Mouse (Mus musculus): Measurements from ENCODE around the gene Mid1.
"Not testable (repeated sequence)": the region's sequence is repeated elsewhere in the genome, so short reads cannot be mapped to it uniquely, and the experiment has no call there.

Mid1 gene

DNA sequence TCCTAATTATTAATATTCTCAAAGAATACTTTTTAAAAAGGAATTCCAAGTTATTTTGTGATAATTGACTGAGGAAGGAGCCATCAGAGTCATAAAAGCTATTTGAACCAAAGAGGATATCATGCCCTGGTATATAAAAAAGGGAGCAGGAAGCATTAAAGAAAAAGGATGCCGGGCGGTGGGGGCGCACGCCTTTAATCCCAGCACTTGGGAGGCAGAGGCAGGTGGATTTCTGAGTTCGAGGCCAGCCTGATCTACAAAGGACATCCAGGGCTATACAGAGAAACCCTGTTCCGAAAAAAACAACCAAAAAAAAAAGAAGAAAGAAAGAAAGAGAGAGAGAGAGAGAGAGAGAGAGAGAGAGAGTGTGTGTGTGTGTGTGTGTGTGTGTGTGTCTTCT is 286.6 kb downstream of the Mid1 start:
- not testable (repeated sequence) for DNase-seq (ENCODE audit: low read depth, low spot score)

DNA sequence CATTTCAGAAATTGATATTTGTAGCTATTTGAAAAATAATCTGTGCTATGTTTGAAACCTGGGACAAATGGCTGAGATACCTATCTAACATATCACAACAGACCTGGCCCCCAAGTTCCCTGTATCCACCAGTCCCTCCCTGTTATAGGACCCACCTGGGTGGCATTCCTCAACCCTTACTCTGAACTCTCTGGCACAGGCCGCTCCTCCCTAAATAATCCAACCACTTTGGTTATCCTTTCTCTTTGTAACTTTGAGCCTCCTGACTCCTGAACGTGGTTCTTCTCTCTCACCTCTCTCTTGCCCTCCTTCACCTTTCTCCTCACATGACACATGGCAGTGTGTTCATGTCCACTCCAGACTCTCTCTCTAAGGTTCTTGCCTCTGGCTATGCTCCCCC is 287.1 kb downstream of the Mid1 start:
- peak; percentile 35 for DNase-seq (ENCODE audit: low read depth, low spot score)

DNA sequence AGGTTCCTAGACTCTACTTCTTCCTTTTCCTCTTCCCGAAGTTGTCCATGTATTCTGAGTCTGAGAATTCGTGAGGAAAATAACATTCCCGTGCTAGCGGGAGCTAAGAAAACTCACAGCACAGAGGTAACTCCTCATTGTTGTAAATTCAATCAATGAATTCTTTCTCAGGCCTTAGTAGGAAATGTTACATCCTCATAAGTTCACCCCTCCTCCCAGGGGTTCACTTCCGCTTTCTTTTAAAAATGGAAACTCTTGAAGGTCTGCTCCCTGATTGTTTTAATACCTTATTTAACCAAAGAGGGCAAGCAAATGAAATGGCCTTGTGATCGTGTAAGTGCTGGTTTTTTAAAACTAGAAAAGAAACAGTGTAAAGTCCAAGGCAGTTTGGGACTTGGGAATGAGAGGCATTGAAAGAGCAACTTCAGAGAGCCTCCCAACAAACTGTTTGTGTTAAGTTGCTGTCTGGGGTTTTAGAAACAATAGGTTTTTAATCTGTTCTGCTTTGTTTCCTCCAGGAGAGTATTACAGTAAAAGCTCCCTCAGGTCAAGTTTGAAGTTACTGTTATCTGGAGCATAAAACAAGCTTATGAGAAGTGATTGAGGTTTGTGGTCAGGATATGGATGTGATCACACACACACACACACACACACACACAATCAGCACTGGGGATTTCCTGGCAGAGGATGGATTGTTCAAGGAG is 287.9 kb downstream of the Mid1 start:
- peak; percentile 39 for DNase-seq (ENCODE audit: low read depth, low spot score)

DNA sequence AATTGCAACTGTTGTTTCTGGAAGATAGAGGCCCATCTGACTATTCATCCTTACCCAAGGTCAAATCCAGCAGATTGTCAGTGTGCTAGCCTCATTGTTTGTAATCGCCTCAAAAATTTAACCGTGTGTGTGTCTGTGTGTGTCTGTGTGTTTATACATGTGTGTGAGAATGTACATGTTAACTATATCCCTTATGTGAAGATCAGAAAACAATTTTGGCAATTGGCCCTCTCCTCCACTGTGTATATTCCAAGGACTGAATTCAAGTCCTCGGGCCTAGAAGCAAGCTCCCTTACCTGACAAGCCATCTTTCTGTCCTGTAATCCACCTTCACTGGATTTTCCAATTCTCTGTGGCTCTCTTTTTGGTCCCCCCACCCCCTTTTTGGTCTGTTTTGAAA is 288.8 kb downstream of the Mid1 start:
- DNase-seq (ENCODE audit: low read depth, low spot score), result peak; percentile 28

DNA sequence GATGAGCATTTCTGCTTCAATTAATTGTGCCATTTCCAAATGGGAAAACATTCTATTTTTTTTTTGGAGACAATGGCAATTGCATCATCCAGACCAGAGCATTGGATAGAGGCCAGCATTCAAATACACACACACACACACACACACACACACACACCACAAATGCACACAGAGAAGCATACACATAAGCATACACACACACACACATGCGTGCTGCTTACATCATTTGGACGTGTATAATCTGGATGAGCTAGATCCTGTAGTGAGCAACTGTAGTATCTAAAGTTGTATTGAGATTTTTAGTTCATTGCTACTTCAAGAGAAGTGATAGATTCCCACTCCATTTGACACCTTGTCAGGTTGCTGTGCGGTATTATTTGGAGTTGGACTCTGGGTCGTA is 289.5 kb downstream of the Mid1 start:
- DNase-seq (ENCODE audit: low read depth, low spot score), result peak; percentile 23

DNA sequence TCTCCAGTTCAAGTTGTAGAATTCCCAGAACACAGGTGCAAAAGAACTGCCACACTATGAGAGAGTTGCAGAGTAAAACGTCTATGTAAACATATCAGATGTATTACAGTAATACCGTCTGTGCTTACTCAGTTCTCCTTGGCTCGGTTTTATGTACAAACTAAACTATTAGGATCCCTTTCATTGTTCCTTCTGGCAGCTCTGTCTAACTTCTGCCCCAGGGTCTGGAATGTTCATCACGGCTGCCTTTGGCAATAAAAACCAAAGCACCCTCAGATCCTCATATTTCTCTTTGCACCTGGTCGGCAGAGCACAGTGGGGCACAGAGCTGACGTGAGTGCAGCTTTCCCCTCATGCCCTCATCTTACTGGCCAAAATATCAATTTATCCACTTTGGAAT is 290.0 kb downstream of the Mid1 start:
- peak; percentile 60 for DNase-seq (ENCODE audit: low read depth, low spot score)

DNA sequence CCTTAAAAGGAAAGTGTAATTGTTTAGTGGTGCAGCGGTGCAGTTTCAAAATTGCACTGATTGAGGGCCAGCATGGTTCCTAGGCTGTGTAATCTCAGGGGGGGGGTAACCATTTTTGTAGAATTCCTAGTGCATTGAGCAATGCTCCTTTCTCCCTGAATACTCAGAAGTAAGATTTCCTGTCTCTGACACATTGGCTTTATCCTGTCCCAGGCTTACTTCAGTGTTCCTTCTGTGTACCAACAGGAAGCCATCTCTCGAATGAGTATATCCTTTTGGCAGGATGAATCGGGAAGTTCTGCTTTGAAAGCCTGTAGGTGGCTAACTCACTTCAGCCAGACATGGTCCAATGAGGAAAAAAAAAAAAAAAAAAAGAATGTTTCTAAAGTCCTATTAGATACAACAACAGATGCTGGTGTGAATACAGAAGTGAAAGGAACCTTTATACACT is 290.7 kb downstream of the Mid1 start:
- peak; percentile 41 for DNase-seq (ENCODE audit: low read depth, low spot score)

DNA sequence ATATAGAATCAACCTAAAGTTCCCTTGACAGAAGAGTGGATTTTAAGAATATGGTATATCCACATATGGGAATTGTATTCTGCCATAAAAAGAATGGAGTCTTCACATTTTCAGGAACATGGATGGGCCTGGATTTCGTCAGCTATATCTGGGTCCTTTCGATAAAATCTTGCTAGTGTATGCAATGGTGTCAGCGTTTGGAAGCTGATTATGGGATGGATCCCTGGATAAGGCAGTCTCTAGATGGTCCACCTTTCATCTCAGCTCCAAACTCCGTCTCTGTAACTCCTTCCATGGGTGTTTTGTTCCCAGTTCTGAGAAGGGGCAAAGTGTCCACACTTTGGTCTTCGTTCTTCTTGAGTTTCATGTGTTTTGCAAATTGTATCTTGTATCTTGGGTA is 291.3 kb downstream of the Mid1 start:
- not testable (repeated sequence) for DNase-seq (ENCODE audit: low read depth, low spot score)

DNA sequence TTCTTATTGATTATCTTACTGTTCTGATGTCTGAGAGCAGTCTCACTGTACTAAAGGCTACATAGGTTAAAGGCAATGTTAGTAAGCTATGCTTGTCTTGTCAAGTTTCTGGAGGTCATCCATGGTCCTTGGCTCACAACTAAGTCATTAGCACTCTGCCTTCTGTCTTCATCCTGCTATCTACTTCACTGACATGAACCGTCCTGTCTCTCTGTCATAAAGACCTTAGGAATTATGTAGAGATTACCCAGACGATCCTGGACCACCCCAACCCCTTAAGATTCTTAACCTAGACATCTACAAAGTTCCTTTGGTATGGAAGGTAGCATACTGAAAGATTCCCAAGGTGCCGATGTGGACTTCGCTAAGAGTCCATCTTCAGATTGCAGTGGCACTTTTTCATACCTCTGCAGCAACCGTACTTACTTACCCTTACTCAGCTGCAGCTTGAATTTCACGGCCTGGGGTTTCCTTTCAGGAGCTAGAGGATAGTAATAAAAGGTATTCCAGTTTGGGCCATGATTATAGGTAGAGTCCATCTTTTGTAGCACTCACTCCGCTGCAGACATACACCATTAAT is 292.9 kb downstream of the Mid1 start:
- DNase-seq (ENCODE audit: low read depth, low spot score), result peak; percentile 29

DNA sequence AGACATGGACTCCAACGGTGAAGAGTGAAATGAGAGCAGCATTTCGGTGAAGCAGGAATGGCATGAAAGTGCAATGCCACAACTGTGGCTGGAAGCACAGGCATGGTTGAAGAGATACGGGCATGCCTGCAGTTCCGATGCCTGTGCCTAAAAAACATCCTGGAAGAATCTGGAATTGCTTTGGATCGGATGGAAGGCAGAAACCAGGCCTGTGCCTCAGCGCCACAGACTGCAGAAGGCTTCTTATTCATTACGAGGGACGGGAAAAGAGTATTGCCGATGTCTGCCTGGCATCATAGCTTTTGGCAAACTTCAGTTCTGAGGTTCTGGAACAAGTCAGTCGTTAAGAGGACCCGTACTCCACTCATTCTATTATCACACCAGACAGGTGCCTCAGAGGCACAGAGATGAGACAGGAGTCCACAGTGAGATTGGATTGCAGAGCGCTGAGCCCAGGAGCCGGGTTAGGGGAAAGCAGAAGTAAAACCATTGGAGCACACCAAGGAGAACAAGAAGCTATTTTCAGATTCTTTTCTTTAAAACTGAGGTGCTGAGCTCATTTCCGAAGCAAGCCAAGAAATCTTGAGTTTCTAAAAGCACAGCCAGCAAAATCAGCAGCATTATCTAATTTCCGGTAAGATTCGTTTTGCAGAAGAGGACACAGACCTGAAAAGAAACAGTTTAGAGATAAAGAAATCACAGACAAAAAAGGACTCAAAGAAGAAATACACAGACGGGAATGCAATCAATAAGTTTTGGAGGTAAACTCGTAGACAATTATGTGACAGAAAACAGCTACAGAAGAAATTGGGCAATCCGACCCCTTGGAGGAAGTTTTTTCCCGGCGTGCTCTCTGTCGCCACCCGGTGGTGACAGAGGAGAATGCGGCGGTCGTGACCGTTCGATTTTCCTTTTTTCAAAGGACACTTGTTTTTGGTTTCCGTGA is 293.7 kb downstream of the Mid1 start:
- peak; percentile 84 for DNase-seq (ENCODE audit: low read depth, low spot score)

DNA sequence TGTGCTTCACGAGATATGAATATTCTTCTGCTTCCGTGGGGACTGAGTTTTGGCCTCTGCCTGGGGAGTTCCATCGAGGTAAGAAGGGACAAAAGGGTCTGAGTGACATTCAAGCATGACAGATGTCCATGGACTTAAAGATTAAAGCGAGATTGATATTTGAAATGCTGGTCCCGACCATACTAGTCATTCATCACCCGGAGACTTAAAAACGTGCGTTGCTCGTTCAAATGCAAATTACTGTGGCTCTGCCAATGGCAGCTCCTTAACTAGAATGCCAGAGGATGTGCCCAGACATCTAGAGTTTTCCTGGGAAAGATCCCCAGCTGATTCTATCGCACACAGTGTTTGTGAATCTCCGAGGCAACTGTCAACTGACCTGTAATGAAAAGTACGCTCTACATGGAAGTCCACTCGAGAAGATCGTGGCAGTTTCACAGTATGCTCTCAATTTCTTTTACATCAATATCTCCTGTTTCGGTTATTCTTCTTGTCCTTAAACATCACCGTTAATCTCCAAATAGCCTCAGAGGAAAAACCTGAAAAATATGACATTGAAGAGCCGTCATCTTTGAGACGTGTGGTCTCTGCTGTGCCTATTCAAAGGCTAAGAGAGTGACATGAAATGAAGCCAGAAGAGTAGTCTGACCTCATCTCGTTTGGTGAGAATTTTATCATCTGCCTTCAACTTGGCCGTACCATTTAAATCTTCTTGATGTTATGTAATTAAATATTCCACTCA is 294.6 kb downstream of the Mid1 start:
- peak; percentile 43 for DNase-seq (ENCODE audit: low read depth, low spot score)

DNA sequence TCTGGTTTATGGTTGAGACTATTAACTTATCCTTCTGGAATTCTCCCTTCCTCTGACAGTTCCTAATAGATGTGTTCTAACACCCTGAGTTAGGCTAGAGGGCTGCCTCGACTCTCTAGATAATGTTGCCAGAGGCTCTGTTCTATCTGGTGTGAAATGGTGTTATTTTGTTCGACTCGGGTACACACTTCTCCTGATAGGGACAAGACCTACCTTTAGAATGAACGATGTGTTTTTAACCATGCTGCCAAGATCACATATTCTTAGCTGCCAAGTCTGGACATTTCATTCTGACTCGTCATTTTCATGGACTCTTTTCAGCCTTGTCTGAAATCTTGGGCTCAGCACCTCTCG is 295.2 kb downstream of the Mid1 start:
- peak; percentile 34 for DNase-seq (ENCODE audit: low read depth, low spot score)

DNA sequence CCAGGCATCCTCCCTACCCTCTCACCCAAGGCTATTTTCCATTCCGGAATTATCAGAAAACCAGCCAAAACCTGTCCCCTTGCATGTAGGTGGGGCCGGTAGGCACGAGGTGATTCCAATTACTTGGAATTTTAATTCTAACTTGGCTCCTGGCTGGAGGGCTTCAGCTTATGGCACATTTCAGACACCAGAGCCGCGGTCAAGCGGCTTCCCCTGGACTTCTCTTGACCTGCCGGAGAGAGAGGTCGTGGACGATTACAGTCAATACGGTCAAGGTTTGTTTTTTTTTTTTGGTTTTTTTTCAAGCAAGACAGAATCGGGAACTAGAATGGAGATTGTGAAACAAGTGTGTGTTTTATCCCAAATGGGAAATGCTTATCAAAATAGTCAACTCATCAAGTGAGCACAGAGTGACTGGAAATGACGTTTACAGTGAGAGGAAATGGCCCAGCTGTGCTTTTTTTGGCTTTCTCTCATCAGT is 295.9 kb downstream of the Mid1 start:
- DNase-seq (ENCODE audit: low read depth, low spot score), result peak; percentile 41

DNA sequence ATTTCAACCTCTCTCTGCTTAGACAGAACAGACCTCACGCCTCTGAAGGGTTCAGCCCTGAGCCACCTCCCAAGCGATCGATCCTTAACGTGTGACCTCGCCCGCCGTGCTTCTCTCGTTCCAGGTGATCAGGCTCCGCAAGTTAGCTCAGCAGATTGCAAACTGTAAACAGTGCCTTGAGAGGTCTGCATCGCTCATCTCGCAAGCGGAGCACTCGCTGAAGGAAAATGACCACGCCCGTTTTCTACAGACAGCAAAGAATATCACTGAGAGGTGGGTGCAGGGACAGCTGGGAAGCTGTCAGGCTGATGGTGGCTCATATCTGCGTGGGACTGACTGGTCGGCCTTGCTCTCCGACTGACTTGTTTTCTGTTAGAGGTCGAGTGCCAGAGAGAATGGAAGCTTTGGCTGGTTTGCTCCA is 296.8 kb downstream of the Mid1 start:
- DNase-seq (ENCODE audit: low read depth, low spot score), result peak; percentile 32

DNA sequence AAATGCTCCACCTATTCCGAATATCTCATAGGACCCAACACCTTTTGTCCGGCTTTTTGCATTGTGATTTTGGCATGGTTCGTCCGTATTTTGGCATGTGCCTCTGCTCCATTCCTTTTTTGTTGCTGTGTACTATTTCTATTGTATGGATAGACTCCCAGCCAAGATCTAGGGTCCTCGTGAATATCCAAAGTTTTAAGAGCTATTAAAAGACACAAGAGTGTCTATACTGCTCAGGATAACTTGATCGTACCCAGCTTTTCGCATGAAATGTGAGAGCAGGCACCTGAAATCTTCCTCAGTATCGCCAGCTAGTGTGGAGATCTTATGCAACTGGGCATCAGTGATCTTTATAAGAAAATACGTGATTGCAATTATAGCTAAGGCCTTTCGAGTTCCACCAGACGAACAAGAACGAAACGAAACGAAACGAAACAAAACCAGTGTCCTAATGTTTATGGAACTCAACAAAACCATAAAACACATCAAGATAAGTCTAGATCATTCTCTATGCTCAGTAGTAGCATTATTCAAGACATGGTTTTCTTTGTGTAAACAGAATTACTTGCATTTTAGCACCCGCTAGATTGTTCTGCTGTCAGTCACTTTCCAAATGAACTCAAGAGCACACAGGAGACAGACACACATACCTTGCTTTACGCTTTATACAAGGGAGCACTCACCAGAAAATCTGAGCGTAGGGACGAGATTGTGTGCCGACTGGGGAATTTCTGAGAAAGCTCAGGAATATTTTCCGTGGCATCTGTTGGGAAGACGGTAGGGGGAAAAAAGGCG is 297.8 kb downstream of the Mid1 start:
- peak; percentile 16 for DNase-seq (ENCODE audit: low read depth, low spot score)

DNA sequence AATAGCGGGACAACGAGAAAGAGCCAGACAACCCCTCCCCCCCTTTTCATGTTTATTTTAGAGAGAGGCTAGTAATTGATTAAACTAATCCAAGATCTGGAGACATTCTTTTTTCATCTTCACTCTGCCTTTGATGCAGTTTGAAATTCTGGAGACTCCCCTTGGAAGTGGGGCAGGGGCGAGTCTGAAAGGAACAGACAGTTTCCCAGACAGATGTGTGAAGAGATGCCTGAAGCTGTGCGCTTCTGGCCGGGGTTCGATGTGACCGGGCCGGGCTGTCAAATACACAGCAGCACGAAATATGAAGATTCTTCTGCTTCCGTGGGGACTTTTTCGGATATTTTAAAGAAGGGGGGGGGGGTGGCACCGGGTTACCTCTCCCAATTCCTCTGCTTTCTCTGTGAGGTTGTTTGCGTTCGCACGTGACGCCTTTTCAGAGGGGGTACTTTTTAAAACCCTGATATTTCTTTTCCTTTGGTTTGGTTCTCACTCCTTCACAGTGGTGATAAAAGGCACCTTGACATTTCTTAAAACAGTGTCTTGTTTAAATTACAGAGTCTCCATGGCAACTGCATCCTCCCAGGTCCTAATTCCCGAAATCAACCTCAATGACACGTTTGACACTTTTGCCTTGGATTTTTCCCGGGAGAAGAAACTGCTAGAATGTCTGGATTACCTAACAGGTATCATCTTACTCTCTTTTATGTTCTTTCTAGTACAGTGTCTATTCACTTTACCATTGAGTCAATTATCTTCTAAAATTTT is 298.6 kb downstream of the Mid1 start:
- peak; percentile 35 for DNase-seq (ENCODE audit: low read depth, low spot score)

DNA sequence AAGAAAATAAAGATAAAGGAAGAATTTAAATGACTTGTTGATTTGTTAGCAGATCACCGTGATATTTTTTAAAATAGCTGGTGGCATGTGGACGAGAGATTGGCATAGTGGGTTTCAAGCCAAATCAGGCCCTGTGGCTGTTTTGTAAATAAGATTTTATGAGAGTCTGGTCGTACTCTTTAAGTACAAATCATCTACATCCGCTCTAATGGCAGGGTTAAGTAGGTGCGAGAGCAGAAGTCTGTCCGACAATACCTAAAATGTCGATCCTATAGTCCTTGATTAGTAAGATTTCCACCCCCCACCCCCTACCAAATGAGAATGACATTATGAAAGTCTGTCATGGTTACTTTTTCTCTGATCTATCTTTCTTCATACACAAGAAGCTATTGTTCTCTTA is 299.3 kb downstream of the Mid1 start:
- DNase-seq (ENCODE audit: low read depth, low spot score), result peak; percentile 24

DNA sequence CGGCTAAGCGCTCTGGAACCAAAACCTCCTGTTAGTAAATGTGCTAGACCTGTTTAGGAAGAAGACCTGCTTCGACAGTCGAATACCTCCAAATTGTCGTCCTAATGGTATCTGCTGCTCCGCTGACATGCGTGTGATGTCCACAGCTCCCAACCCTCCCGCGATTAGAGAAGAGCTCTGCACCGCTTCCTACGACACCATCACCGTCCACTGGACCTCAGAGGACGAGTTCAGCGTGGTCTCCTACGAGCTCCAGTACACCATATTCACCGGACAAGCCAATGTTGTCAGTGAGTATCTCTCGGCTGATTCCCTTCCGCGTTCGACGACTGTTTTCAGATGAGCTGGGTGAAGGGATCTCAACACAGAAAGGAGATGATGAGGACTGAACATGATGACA is 299.9 kb downstream of the Mid1 start:
- peak; percentile 48 for DNase-seq (ENCODE audit: low read depth, low spot score)

DNA sequence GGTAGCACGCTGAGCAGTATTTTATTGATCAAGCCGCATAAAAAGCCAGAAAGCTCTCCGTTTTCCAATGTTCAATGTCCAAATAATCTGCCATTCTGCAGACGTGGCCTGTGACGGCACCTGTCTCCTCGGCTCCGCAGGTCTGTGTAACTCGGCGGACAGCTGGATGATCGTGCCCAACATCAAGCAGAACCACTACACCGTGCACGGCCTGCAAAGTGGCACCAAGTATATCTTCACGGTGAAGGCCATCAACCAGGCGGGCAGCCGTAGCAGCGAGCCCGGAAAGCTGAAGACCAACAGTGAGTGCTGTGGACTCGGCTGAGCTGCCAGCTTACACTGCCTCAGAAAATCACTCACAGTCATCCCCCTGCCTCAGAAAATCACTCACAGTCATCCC is 300.8 kb downstream of the Mid1 start:
- DNase-seq (ENCODE audit: low read depth, low spot score), result peak; percentile 38
